Mouse (Mus musculus): ENCODE results near the gene Agbl3. TPM values are rescaled to one million over a fixed set of nuclear protein-coding genes. Genes with fewer than 3 reads are reported as not detected.

The Agbl3 gene
- polyA plus RNA-seq, 1 experiment from 2014 or later, result 16.0 TPM

DNA sequence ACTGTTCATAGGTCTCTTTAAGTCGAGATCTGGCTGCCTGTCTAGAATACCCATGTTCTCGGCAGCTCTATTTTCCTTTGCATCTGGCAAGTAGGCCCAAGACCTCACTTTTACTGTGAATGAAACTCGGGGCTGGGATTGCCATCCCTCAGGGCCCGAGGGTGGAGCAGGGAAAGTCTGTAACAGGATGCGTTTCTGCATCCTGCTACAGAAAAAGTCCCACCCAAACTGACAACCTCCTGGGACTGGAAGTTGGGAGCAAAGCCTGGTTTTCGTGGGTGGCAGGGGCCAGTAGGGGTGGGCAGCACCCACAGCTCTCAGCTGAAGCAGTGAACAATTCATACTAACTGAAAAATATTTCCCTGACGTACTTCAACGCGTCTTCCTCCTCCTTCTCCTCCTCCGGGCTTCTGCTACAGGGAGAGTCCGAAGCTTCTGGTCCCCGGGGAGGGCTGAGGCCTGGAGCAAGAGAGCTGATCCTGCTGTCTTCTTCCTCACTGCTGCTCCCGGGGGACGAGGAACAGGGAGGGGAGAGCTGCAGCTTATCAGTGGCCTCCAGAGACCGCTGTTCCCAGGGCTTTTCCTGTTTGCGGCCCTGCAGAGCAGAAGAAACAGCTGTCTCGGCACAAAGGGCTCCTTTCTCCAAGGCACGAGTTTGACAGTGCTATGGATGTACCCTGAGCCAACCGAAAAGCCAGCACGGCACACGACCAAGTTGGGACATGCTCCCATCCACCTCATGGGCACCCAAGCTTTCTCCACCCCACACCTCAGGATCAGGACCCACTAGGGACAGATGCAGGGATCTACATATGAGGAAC, 94.1 kb downstream of the Agbl3 start:
- DNase-seq (ENCODE audit: low spot score) (peak; percentile 79), ATAC-seq (peak; percentile 43)
- Histone ChIP-seq H3K27ac (ENCODE audit: low read length) (peak overlapping the region; percentile 89), H3K9ac (replicated peaks; ENCODE audit: low read depth) (0 out of 2 replicates have a peak overlapping the region, but pooled peaks have one; percentile 16), H3K36me3 (ENCODE audit: insufficient read depth, low read length) (peaks cover 5% of the 10 kb centered on the region; the same call in 1 of the 2 replicates), H3K4me3 (ENCODE audit: low read depth, low read length) (no peak overlapping the region), H3K4me1 (ENCODE audit: insufficient read depth, low read depth, low read length) (peaks cover 19% of the 10 kb centered on the region; the same call in 1 of the 2 replicates), H3K4me2 (replicated peaks; ENCODE audit: low read depth, low read length) (peak overlapping the region; percentile 27; the same call in 1 of the 2 replicates), H3K27me3 (replicated peaks; ENCODE audit: insufficient read depth, low read length) (no peaks in the 10 kb centered on the region), H3K9me3 (ENCODE audit: low read length) (no peaks in the 10 kb centered on the region)
- TF ChIP-seq EP300 (IDR thresholded peaks at IDR 0.05) (peak; percentile 70; the same call in 1 of the 2 replicates), CTCF (IDR thresholded peaks at IDR 0.05) (peak; percentile 63)
- 39% methylated on average over 21 of the region's 21 CpGs for WGBS

DNA sequence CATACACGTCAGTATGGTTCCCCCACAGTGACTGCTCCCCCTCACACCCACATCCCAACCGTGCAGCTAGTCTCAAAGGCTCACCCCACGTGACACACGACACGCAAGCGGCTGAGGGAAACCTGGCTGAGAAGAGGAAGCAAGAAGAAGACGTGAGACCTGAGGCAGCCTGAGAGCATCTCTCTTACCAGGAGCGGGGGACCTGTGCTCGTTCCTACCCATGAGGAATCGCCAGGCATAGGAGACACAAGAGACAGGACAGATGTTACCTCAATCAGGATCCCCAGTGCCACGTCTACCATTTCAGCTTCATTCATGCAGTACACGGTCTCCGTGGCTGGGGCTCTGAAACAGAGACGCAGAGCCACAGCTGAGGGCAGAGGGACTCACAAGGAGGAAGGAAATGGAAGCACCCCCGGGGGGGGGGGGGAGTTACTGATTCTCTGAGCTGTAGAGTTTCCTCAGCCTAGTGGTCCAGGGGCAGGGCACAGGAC, 95.1 kb downstream of the Agbl3 start:
- H3K4me3 ChIP-seq (ENCODE audit: low read depth, low read length), result no peak overlapping the region
- TF ChIP-seq EP300 (IDR thresholded peaks at IDR 0.05), result no peak
- no peak for TF ChIP-seq CTCF (IDR thresholded peaks at IDR 0.05)
- H3K36me3 ChIP-seq (ENCODE audit: insufficient read depth, low read length), result peaks cover 5% of the 10 kb centered on the region; the same call in 1 of the 2 replicates
- WGBS, result 72% methylated on average over 14 of the region's 15 CpGs
- H3K9me3 ChIP-seq (ENCODE audit: low read length), result no peaks in the 10 kb centered on the region
- H3K27ac ChIP-seq (ENCODE audit: low read length), result peak overlapping the region; percentile 89
- H3K27me3 ChIP-seq (replicated peaks; ENCODE audit: insufficient read depth, low read length), result no peaks in the 10 kb centered on the region
- DNase-seq (ENCODE audit: low spot score), result no peak
- H3K9ac ChIP-seq (replicated peaks; ENCODE audit: low read depth), result no peak overlapping the region; the same call in 1 of the 2 replicates
- ATAC-seq, result no peak
- H3K4me1 ChIP-seq (ENCODE audit: insufficient read depth, low read depth, low read length), result peaks cover 12% of the 10 kb centered on the region; the same call in 1 of the 2 replicates
- H3K4me2 ChIP-seq (replicated peaks; ENCODE audit: low read depth, low read length), result peak overlapping the region; percentile 27

DNA sequence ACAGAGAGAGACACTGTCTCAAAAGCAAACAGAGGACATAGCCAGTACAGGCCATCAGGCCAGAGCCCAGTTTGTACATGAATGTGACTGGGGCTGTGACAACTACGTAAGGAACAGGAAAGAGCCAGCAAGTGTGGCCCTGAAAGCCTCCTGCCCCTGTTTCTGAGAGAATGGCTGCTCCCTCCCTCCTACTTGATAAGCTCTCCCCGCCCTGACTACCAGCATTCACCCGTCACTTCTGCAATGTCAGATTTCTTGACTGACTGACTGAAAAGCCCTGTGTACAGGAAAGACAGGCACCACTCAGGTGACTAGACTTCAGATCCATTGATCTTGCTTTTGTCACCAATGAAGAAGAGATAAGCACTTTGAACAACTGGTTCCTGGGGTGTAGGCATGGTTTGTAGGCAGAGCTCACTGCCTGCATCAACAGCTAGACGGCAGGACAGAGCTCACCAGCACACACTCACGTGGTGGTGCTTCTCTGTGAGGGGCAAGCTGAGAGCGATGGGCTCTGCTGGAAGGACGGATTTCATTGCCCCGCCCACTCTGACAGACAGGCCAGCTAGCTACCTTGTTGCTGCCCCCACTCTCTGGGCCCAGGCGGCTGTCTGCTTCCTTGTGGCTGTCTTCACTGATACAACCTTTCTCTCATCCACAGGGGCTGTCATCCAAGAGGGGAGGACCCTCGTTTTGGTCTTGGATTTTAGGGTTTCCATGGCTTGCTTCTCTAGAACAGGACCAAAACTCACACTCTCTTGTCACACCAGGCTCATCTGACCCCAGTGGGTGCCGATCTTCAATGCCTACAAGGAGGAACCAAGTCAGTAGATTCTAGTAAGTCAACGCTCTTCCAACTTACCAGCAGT, 96.0 kb downstream of the Agbl3 start:
- H3K27ac ChIP-seq (ENCODE audit: low read length), result peak overlapping the region; percentile 95
- peaks cover 5% of the 10 kb centered on the region; the same call in 1 of the 2 replicates for H3K36me3 ChIP-seq (ENCODE audit: insufficient read depth, low read length)
- H3K4me1 ChIP-seq (ENCODE audit: insufficient read depth, low read depth, low read length), result peaks cover 12% of the 10 kb centered on the region; the same call in 1 of the 2 replicates
- H3K9me3 ChIP-seq (ENCODE audit: low read length), result no peaks in the 10 kb centered on the region
- H3K27me3 ChIP-seq (replicated peaks; ENCODE audit: insufficient read depth, low read length), result no peaks in the 10 kb centered on the region
- H3K4me2 ChIP-seq (replicated peaks; ENCODE audit: low read depth, low read length), result no peak overlapping the region
- DNase-seq (ENCODE audit: low spot score) (peak; percentile 30), ATAC-seq (no peak)
- WGBS, result 44% methylated on average over 12 of the region's 12 CpGs
- TF ChIP-seq CTCF (IDR thresholded peaks at IDR 0.05) (peak; percentile 54), EP300 (IDR thresholded peaks at IDR 0.05) (no peak)
- H3K4me3 ChIP-seq (ENCODE audit: low read depth, low read length), result no peak overlapping the region
- no peak overlapping the region for H3K9ac ChIP-seq (replicated peaks; ENCODE audit: low read depth)

DNA sequence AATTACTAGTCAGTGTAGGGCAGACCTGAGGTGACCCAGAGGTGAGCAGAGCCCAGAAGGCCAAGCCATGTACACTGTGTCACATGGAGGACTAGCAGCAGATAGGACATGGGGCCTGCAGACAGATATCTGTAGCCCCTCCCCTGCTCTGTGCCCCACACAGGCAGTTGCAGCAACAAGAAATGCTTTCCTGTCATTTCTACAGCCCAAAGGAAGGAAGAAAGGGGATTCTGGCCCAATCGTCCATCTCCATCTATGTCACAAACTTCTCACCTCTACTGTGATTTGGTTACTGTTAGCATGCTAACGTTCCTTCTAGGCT, 96.6 kb downstream of the Agbl3 start:
- Histone ChIP-seq H3K36me3 (ENCODE audit: insufficient read depth, low read length) (peaks cover 5% of the 10 kb centered on the region; the same call in 1 of the 2 replicates), H3K4me2 (replicated peaks; ENCODE audit: low read depth, low read length) (peak overlapping the region; percentile 68), H3K9me3 (ENCODE audit: low read length) (no peaks in the 10 kb centered on the region), H3K9ac (replicated peaks; ENCODE audit: low read depth) (no peak overlapping the region), H3K27me3 (replicated peaks; ENCODE audit: insufficient read depth, low read length) (no peaks in the 10 kb centered on the region), H3K4me1 (ENCODE audit: insufficient read depth, low read depth, low read length) (peaks cover 12% of the 10 kb centered on the region; the same call in 1 of the 2 replicates), H3K4me3 (ENCODE audit: low read depth, low read length) (no peak overlapping the region), H3K27ac (ENCODE audit: low read length) (peak overlapping the region; percentile 95; the same call in 1 of the 2 replicates)
- ATAC-seq (no peak), DNase-seq (ENCODE audit: low spot score) (no peak)
- TF ChIP-seq EP300 (IDR thresholded peaks at IDR 0.05) (no peak), CTCF (IDR thresholded peaks at IDR 0.05) (no peak)
- WGBS, result 23% methylated on average over 2 of the region's 2 CpGs

DNA sequence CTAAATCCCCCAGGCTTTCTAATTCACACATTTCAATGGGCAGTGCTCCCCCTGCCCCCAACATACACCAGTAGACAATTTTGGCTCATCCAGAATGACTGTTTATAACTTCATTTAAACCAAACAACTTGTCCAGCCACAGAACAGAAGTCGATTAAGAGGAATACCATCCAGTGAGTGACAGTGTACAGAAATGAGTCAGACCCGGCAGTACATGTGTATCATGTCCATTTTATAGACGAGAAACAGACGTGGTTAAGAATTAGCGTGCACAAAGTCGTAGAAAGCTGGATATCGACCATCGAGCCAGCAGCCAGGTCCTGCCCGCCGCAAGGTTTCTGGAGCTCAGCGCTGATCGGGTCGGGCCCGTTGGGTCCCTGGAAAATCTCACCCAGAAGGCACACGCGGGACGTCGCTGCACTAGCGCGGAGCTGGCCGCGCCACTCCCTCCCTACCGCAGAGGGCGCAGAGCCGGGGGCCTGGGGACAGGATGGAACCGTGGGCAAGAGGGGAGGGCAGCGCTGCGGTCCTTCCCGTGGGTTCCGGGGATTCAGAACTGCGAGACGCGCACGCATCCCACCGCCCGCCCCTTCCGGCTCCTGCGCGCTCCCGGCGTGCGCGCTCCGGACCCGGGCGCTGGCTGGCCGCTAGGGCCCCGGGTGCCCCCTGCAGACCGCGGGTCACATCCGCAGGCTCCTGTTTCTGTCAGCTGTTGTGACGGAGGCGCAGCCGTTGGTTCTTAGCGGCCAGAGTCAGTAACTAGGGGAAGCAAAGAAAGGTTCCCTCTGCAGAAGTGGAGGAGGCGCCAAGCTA, 97.5 kb downstream of the Agbl3 start, which contains the start of gene Cyren:
TSS of gene Cyren (minus strand) at position 552 of the 813 bp plus-strand sequence.
- WGBS, result 2% methylated on average over 40 of the region's 56 CpGs
- H3K9ac ChIP-seq (replicated peaks; ENCODE audit: low read depth), result peak within 1 kb of the TSS; percentile 73
- H3K4me3 ChIP-seq (ENCODE audit: low read depth, low read length), result peak within 1 kb of the TSS; percentile 62

More for the DNA sequence above, 97.5 kb downstream of the Agbl3 start, which contains the start of gene Cyren:
- Histone ChIP-seq H3K27me3 (replicated peaks; ENCODE audit: insufficient read depth, low read length) (no peaks in the 10 kb centered on the region), H3K36me3 (ENCODE audit: insufficient read depth, low read length) (peaks cover 3% of the 10 kb centered on the region; the same call in 1 of the 2 replicates), H3K4me1 (ENCODE audit: insufficient read depth, low read depth, low read length) (peaks cover 12% of the 10 kb centered on the region; the same call in 1 of the 2 replicates), H3K4me2 (replicated peaks; ENCODE audit: low read depth, low read length) (peak within 1 kb of the TSS; percentile 68), H3K27ac (ENCODE audit: low read length) (peak within 1 kb of the TSS; percentile 95), H3K9me3 (ENCODE audit: low read length) (no peaks in the 10 kb centered on the region)
- DNase-seq (ENCODE audit: low spot score) (peak; percentile 97), ATAC-seq (peak; percentile 94)
- TF ChIP-seq EP300 (IDR thresholded peaks at IDR 0.05) (no peak), CTCF (IDR thresholded peaks at IDR 0.05) (peak; percentile 75)
